ENCODE assay signal across 18 mouse cellular contexts in genomic region chr2:165895687-165896086, GRCm38 (mm10). TPM values are rescaled to one million over a fixed set of nuclear protein-coding genes. Genes with fewer than 3 reads are reported as not detected.
A peak's percentile ranks its signal among the peaks of the same experiment; 100 is the strongest.
DNase-seq lines count a peak whose midpoint lies in the region; ATAC-seq lines count a peak whose summit lies in the region.
"Had no signal": no experiment of that assay in that cellular context is flagged by ENCODE, and none has a peak within 500 bp of the region (broad histone marks: within the 10 kb centered on the region; RNA-seq: fewer than 3 reads in every experiment).

No protein-coding gene starts in this region.

- intact Hi-C loops in heart, postnatal 25 days (cut with DNase I), result no loop called here

- peaks cover 69% of the 10 kb centered on the region for H3K4me1 ChIP-seq in heart, embryonic 10.5 days
- H3K4me1 ChIP-seq in liver, embryonic 11.5 days (replicated peaks; ENCODE audit: control insufficient read depth, insufficient read depth, low read length), result peaks cover 56% of the 10 kb centered on the region
- peaks cover 36% of the 10 kb centered on the region for H3K4me1 ChIP-seq in embryonic facial prominence, embryonic 13.5 days
- peaks cover 27% of the 10 kb centered on the region for H3K4me1 ChIP-seq in stomach, embryonic 15.5 days

- no peaks in the 10 kb centered on the region for H3K27me3 ChIP-seq in heart, embryonic 10.5 days (ENCODE audit: insufficient read depth, poor library complexity, severe bottlenecking)
- no peaks in the 10 kb centered on the region for H3K27me3 ChIP-seq in liver, embryonic 11.5 days (replicated peaks; ENCODE audit: control insufficient read depth, insufficient read depth, low read length)
- no peaks in the 10 kb centered on the region for H3K27me3 ChIP-seq in embryonic facial prominence, embryonic 13.5 days
- no peaks in the 10 kb centered on the region for H3K27me3 ChIP-seq in stomach, embryonic 15.5 days (replicated peaks)
- H3K27me3 ChIP-seq: hindbrain, embryonic 15.5 days had no signal

- 0 out of 2 replicates have a peak overlapping the region, but pooled peaks have one; percentile 27 for H3K9ac ChIP-seq in liver, embryonic 11.5 days (ENCODE audit: low read depth, low read length)
- H3K9ac ChIP-seq in embryonic facial prominence, embryonic 13.5 days, result 0 out of 2 replicates have a peak overlapping the region, but pooled peaks have one; percentile 36
- H3K9ac ChIP-seq in stomach, embryonic 15.5 days, result no peak overlapping the region
- H3K9ac ChIP-seq: hindbrain, embryonic 15.5 days; lung, embryonic 14.5 days; midbrain, embryonic 12.5 days had no signal

- no peak overlapping the region for H3K4me3 ChIP-seq in heart, embryonic 10.5 days
- no peak overlapping the region for H3K4me3 ChIP-seq in liver, embryonic 11.5 days (ENCODE audit: low read depth, low read length)
- H3K4me3 ChIP-seq in embryonic facial prominence, embryonic 13.5 days, result no peak overlapping the region
- no peak overlapping the region for H3K4me3 ChIP-seq in stomach, embryonic 15.5 days (replicated peaks)
- H3K4me3 ChIP-seq: hindbrain, embryonic 15.5 days; midbrain, embryonic 12.5 days had no signal

- H3K9me3 ChIP-seq in heart, embryonic 10.5 days, result no peaks in the 10 kb centered on the region
- H3K9me3 ChIP-seq in liver, embryonic 11.5 days (ENCODE audit: control insufficient read depth, low read length), result no peaks in the 10 kb centered on the region
- H3K9me3 ChIP-seq in embryonic facial prominence, embryonic 13.5 days, result no peaks in the 10 kb centered on the region
- H3K9me3 ChIP-seq in stomach, embryonic 15.5 days, result no peaks in the 10 kb centered on the region
- H3K9me3 ChIP-seq: G1E; hindbrain, embryonic 15.5 days; midbrain, embryonic 12.5 days had no signal

- whole genome bisulfite sequencing in heart, embryonic 10.5 days, result 81% methylated on average over 4 of the region's 4 CpGs
- 86% methylated on average over 4 of the region's 4 CpGs for WGBS in liver, embryonic 11.5 days
- 81% methylated on average over 4 of the region's 4 CpGs for WGBS in embryonic facial prominence, embryonic 13.5 days
- WGBS in stomach, embryonic 15.5 days, result 85% methylated on average over 4 of the region's 4 CpGs

- peak overlapping the region; percentile 36 for H3K4me2 ChIP-seq in liver, embryonic 11.5 days
- H3K4me2 ChIP-seq in embryonic facial prominence, embryonic 13.5 days, result no peak overlapping the region
- no peak overlapping the region for H3K4me2 ChIP-seq in stomach, embryonic 15.5 days
- H3K4me2 ChIP-seq: hindbrain, embryonic 15.5 days; lung, embryonic 14.5 days; midbrain, embryonic 12.5 days had no signal

- no peak for ATAC-seq in liver, embryonic 11.5 days (replicated peaks; ENCODE audit: low FRiP score)
- ATAC-seq in embryonic facial prominence, embryonic 13.5 days (ENCODE audit: insufficient number of reproducible peaks, insufficient read depth, low FRiP score, low TSS enrichment, low read depth), result no peak
- no peak for ATAC-seq in stomach, embryonic 15.5 days (ENCODE audit: insufficient read depth, low FRiP score, low read depth)

- H3K27ac ChIP-seq in heart, embryonic 10.5 days, result peak overlapping the region; percentile 69
- no peak overlapping the region; the same call in 1 of the 2 replicates for H3K27ac ChIP-seq in liver, embryonic 11.5 days (ENCODE audit: low read depth, low read length)
- peak overlapping the region; percentile 68; the same call in 1 of the 2 replicates for H3K27ac ChIP-seq in embryonic facial prominence, embryonic 13.5 days
- peak overlapping the region; percentile 38; the same call in 1 of the 2 replicates for H3K27ac ChIP-seq in stomach, embryonic 15.5 days
- H3K27ac ChIP-seq: hindbrain, embryonic 15.5 days; macrophage; midbrain, embryonic 12.5 days had no signal

- no peaks in the 10 kb centered on the region for H3K36me3 ChIP-seq in heart, embryonic 10.5 days
- H3K36me3 ChIP-seq in liver, embryonic 11.5 days (ENCODE audit: control insufficient read depth, insufficient read depth, low read length), result no peaks in the 10 kb centered on the region
- no peaks in the 10 kb centered on the region for H3K36me3 ChIP-seq in embryonic facial prominence, embryonic 13.5 days
- H3K36me3 ChIP-seq in stomach, embryonic 15.5 days, result no peaks in the 10 kb centered on the region
- H3K36me3 ChIP-seq: G1E; hindbrain, embryonic 15.5 days; midbrain, embryonic 12.5 days had no signal

- DNase-seq in heart, embryonic 10.5 days (ENCODE audit: low spot score), result no peak
- DNase-seq in heart, postnatal 25 days (ENCODE audit: low spot score), result no peak
- DNase-seq in liver, embryonic 11.5 days (ENCODE audit: low spot score), result no peak
- no peak for DNase-seq in liver
- no peak for DNase-seq in kidney, postnatal 10 days
- DNase-seq in gastrocnemius, postnatal 10 days, result no peak
- DNase-seq: adrenal gland, postnatal 36 days; gastrocnemius, postnatal 36 days; kidney, adult 8-10 months; lung, embryonic 14.5 days; right cerebral cortex, postnatal 4 days; thymus, postnatal 4 days had no signal

RNA-seq across cellular contexts. Expression of gene Zmynd8, which starts 3.1 kb away (rescaled TPM):
- 57.1 and 58.5 TPM in 2 replicates for polyA plus RNA-seq in heart, embryonic 10.5 days (2016; fragmentation: Nextera tagmentation; extraction: Ambion mirVana)
- total RNA-seq in heart, postnatal 25 days (2021), result 10 to 100 TPM; 44.5 to 48.7 TPM
- 49.1 and 55.8 TPM in 2 replicates for polyA plus RNA-seq in liver, embryonic 11.5 days (2014; fragmentation: Nextera tagmentation; extraction: Ambion mirVana)
- polyA plus RNA-seq in embryonic facial prominence, embryonic 13.5 days (2015; fragmentation: Nextera tagmentation; extraction: Ambion mirVana), result 61.4 and 62.3 TPM in 2 replicates
- polyA plus RNA-seq in stomach, embryonic 15.5 days (2015; fragmentation: Nextera tagmentation; extraction: Ambion mirVana), result 53.6 and 54.5 TPM in 2 replicates
- 10 to 100 TPM; 29.6 to 30.4 TPM for total RNA-seq in gastrocnemius, postnatal 10 days (2021)
